Mouse (Mus musculus) megakaryocyte, embryonic 14.5 days (primary cell): ENCODE data around the gene Ubl7. TPM values are rescaled to one million over a fixed set of nuclear protein-coding genes. Genes with fewer than 3 reads are reported as not detected.

Experiments used
- H3K27me3 ChIP-seq: replicated peaks from 2 replicates; pipeline ENCODE3; 2012; ENCODE audit warnings: inconsistent platforms
- H3K36me3 ChIP-seq: replicated peaks from 2 replicates; pipeline ENCODE3; 2012; ENCODE audit warnings: low read length, inconsistent platforms, mixed read lengths
- H3K4me1 ChIP-seq: 2 replicates; pipeline ENCODE4 v1.6.1; 2012; ENCODE audit warnings: inconsistent platforms
- H3K4me3 ChIP-seq: replicated peaks from 2 replicates; pipeline ENCODE3; 2012; ENCODE audit warnings: moderate library complexity, mild to moderate bottlenecking, inconsistent platforms
- H3K9me3 ChIP-seq: 2 replicates; pipeline ENCODE4 v1.6.1; 2012; ENCODE audit warnings: inconsistent platforms
- FLI1 ChIP-seq: IDR thresholded peaks from 2 replicates; pipeline ENCODE4 v1.6.1; 2012; ENCODE audit warnings: low read length, inconsistent platforms, mixed read lengths
- GATA1 ChIP-seq: IDR thresholded peaks from 3 replicates; pipeline ENCODE4 v1.6.1; 2012; ENCODE audit warnings: mixed read lengths, low read length, inconsistent platforms, borderline replicate concordance
- polyA plus RNA-seq: library from polyadenylated mRNA; stranded (reverse); fragments of >175 nt; gene quantifications from 2 replicates; pipeline ENCODE4 v1.2.3, GENCODE M21; 2012; ENCODE audit warnings: low replicate concordance; ENCODE audit not compliant: insufficient read depth

Gene Ubl7
- polyA plus RNA-seq, 1 experiment, result 138 TPM

GRCm38 (mm10) chr9:57907206-57907605, 3.6 kb upstream of the Ubl7 start:
- H3K27me3 ChIP-seq, result peaks cover 2% of the 10 kb centered on the region
- no peaks in the 10 kb centered on the region for H3K36me3 ChIP-seq
- no peak overlapping the region for H3K4me3 ChIP-seq
- peaks cover 28% of the 10 kb centered on the region for H3K4me1 ChIP-seq
- H3K9me3 ChIP-seq, result no peaks in the 10 kb centered on the region
- TF ChIP-seq GATA1, result no peak
- TF ChIP-seq FLI1, result no peak

- no peak for TF ChIP-seq GATA1
- no peak for TF ChIP-seq FLI1
- H3K36me3 ChIP-seq, result peaks cover 48% of the 10 kb centered on the region
- no peaks in the 10 kb centered on the region for H3K9me3 ChIP-seq
- H3K27me3 ChIP-seq, result no peaks in the 10 kb centered on the region
- peaks cover 45% of the 10 kb centered on the region for H3K4me1 ChIP-seq
- peak overlapping the region; percentile 50 for H3K4me3 ChIP-seq
These were observed 1.8 kb downstream of the Ubl7 start for GRCm38 (mm10) chr9:57912571-57912970.

GRCm38 (mm10) chr9:57921491-57922060, 10.8 kb downstream of the Ubl7 start:
- Histone ChIP-seq H3K9me3 (no peaks in the 10 kb centered on the region), H3K4me3 (no peak overlapping the region), H3K4me1 (peaks cover 44% of the 10 kb centered on the region), H3K36me3 (peaks cover 96% of the 10 kb centered on the region), H3K27me3 (no peaks in the 10 kb centered on the region)
- TF ChIP-seq FLI1, result no peak
- no peak for TF ChIP-seq GATA1

- no peak overlapping the region for H3K4me3 ChIP-seq
- TF ChIP-seq GATA1 (no peak), FLI1 (no peak)
- peaks cover 49% of the 10 kb centered on the region for H3K4me1 ChIP-seq
- no peaks in the 10 kb centered on the region for H3K27me3 ChIP-seq
- H3K9me3 ChIP-seq, result no peaks in the 10 kb centered on the region
- peaks cover 99% of the 10 kb centered on the region for H3K36me3 ChIP-seq
These were observed 11.6 kb downstream of the Ubl7 start for GRCm38 (mm10) chr9:57922381-57922780.

- Histone ChIP-seq H3K4me3 (no peak overlapping the region), H3K9me3 (no peaks in the 10 kb centered on the region), H3K36me3 (peaks cover 99% of the 10 kb centered on the region), H3K27me3 (no peaks in the 10 kb centered on the region), H3K4me1 (peaks cover 49% of the 10 kb centered on the region)
- TF ChIP-seq GATA1, result no peak
- TF ChIP-seq FLI1, result no peak
These were observed 12.3 kb downstream of the Ubl7 start for GRCm38 (mm10) chr9:57923046-57923445.

GRCm38 (mm10) chr9:57931166-57931767, 20.5 kb downstream of the Ubl7 start:
- Histone ChIP-seq H3K4me1 (peaks cover 94% of the 10 kb centered on the region), H3K27me3 (no peaks in the 10 kb centered on the region), H3K9me3 (no peaks in the 10 kb centered on the region), H3K36me3 (peaks cover 56% of the 10 kb centered on the region), H3K4me3 (peak overlapping the region; percentile 57)
- TF ChIP-seq FLI1, result no peak

- peaks cover 49% of the 10 kb centered on the region for H3K36me3 ChIP-seq
- TF ChIP-seq FLI1, result no peak
- no peak for TF ChIP-seq GATA1
These were observed 21.5 kb downstream of the Ubl7 start for GRCm38 (mm10) chr9:57932253-57932652.

GRCm38 (mm10) chr9:57932831-57933602, 22.2 kb downstream of the Ubl7 start:
- Histone ChIP-seq H3K36me3 (peaks cover 44% of the 10 kb centered on the region), H3K9me3 (no peaks in the 10 kb centered on the region), H3K4me3 (peak overlapping the region; percentile 75), H3K4me1 (peaks cover 91% of the 10 kb centered on the region), H3K27me3 (no peaks in the 10 kb centered on the region)
- TF ChIP-seq FLI1, result no peak
- no peak for TF ChIP-seq GATA1

More at GRCm38 (mm10) chr9:57932253-57932652, 21.5 kb downstream of the Ubl7 start:
- no peaks in the 10 kb centered on the region for H3K27me3 ChIP-seq
- H3K9me3 ChIP-seq, result no peaks in the 10 kb centered on the region
- peaks cover 91% of the 10 kb centered on the region for H3K4me1 ChIP-seq
- H3K4me3 ChIP-seq, result peak overlapping the region; percentile 21

- H3K36me3 ChIP-seq, result peaks cover 19% of the 10 kb centered on the region
- TF ChIP-seq FLI1 (no peak), GATA1 (no peak)
- H3K9me3 ChIP-seq, result no peaks in the 10 kb centered on the region
- peaks cover 91% of the 10 kb centered on the region for H3K4me1 ChIP-seq
- no peak overlapping the region for H3K4me3 ChIP-seq
- H3K27me3 ChIP-seq, result peaks cover 3% of the 10 kb centered on the region
These were observed 25.1 kb downstream of the Ubl7 start for GRCm38 (mm10) chr9:57935683-57936437.
